Mouse (Mus musculus): ENCODE results near the gene Gm17455. TPM values are rescaled to one million over a fixed set of nuclear protein-coding genes. Genes with fewer than 3 reads are reported as not detected.

Gm17455 gene
- polyA plus RNA-seq, 1 experiment from 2014 or later: 9.0 TPM

- Histone ChIP-seq H3K4me3 (no peak overlapping the region), H3K27me3 (no peaks in the 10 kb centered on the region; the same call in 1 of the 2 replicates), H3K36me3 (no peaks in the 10 kb centered on the region), H3K27ac (no peak overlapping the region; the same call in 1 of the 2 replicates), H3K4me2 (replicated peaks) (no peak overlapping the region; the same call in 1 of the 2 replicates), H3K9me3 (replicated peaks) (no peaks in the 10 kb centered on the region), H3K4me1 (peaks cover 20% of the 10 kb centered on the region), H3K9ac (no peak overlapping the region)
- no peak for ATAC-seq (ENCODE audit: low FRiP score)
- WGBS: 77% methylated on average over 11 of the region's 11 CpGs
These were observed 1.2 kb downstream of the Gm17455 start for GRCm38 (mm10) chr10:60400507-60401295.

- H3K36me3 ChIP-seq: no peaks in the 10 kb centered on the region
- H3K4me2 ChIP-seq (replicated peaks): no peak overlapping the region
- H3K9ac ChIP-seq: no peak overlapping the region
- peaks cover 4% of the 10 kb centered on the region for H3K27me3 ChIP-seq
- H3K9me3 ChIP-seq (replicated peaks): no peaks in the 10 kb centered on the region
- no peak overlapping the region for H3K27ac ChIP-seq
- peaks cover 2% of the 10 kb centered on the region; the same call in 1 of the 2 replicates for H3K4me1 ChIP-seq
- no peak overlapping the region for H3K4me3 ChIP-seq
- WGBS: 60% methylated on average over 7 of the region's 7 CpGs
- no peak for ATAC-seq (ENCODE audit: low FRiP score)
These were observed 6.1 kb downstream of the Gm17455 start for GRCm38 (mm10) chr10:60405460-60406177.

- no peaks in the 10 kb centered on the region for H3K9me3 ChIP-seq (replicated peaks)
- peak; percentile 10; the same call in 1 of the 2 replicates for ATAC-seq (ENCODE audit: low FRiP score)
- H3K4me3 ChIP-seq: no peak overlapping the region
- H3K4me1 ChIP-seq: no peaks in the 10 kb centered on the region
- H3K9ac ChIP-seq: no peak overlapping the region
- H3K27ac ChIP-seq: no peak overlapping the region
- H3K36me3 ChIP-seq: no peaks in the 10 kb centered on the region
- peaks cover 10% of the 10 kb centered on the region for H3K27me3 ChIP-seq
- H3K4me2 ChIP-seq (replicated peaks): no peak overlapping the region
- WGBS: 6% methylated on average over 5 of the region's 5 CpGs
These were observed 8.3 kb downstream of the Gm17455 start for GRCm38 (mm10) chr10:60407831-60408230.

GRCm38 (mm10) chr10:60411794-60412193, 12.3 kb downstream of the Gm17455 start:
- ATAC-seq (ENCODE audit: low FRiP score): no peak
- H3K4me1 ChIP-seq: no peaks in the 10 kb centered on the region
- 32% methylated on average over 5 of the region's 5 CpGs for WGBS
- no peak overlapping the region for H3K27ac ChIP-seq
- H3K9ac ChIP-seq: no peak overlapping the region
- H3K9me3 ChIP-seq (replicated peaks): no peaks in the 10 kb centered on the region
- peaks cover 10% of the 10 kb centered on the region; the same call in 1 of the 2 replicates for H3K27me3 ChIP-seq
- H3K36me3 ChIP-seq: no peaks in the 10 kb centered on the region
- H3K4me2 ChIP-seq (replicated peaks): no peak overlapping the region
- no peak overlapping the region for H3K4me3 ChIP-seq

- H3K27ac ChIP-seq: no peak overlapping the region
- ATAC-seq (ENCODE audit: low FRiP score): no peak
- WGBS: 80% methylated on average over 2 of the region's 2 CpGs
- H3K36me3 ChIP-seq: no peaks in the 10 kb centered on the region
- H3K9ac ChIP-seq: no peak overlapping the region
- no peak overlapping the region for H3K4me2 ChIP-seq (replicated peaks)
- peaks cover 5% of the 10 kb centered on the region; the same call in 1 of the 2 replicates for H3K27me3 ChIP-seq
- no peaks in the 10 kb centered on the region for H3K4me1 ChIP-seq
- H3K9me3 ChIP-seq (replicated peaks): no peaks in the 10 kb centered on the region
- H3K4me3 ChIP-seq: no peak overlapping the region
These were observed 14.2 kb downstream of the Gm17455 start for GRCm38 (mm10) chr10:60413756-60414155.

- WGBS: 94% methylated on average over 2 of the region's 2 CpGs
- H3K4me3 ChIP-seq: no peak overlapping the region
- no peaks in the 10 kb centered on the region for H3K4me1 ChIP-seq
- no peak overlapping the region for H3K27ac ChIP-seq
- no peaks in the 10 kb centered on the region for H3K36me3 ChIP-seq
- H3K9ac ChIP-seq: no peak overlapping the region
- H3K27me3 ChIP-seq: no peaks in the 10 kb centered on the region; the same call in 1 of the 2 replicates
- H3K9me3 ChIP-seq (replicated peaks): no peaks in the 10 kb centered on the region
- ATAC-seq (ENCODE audit: low FRiP score): no peak
- H3K4me2 ChIP-seq (replicated peaks): no peak overlapping the region
These were observed 17.5 kb downstream of the Gm17455 start for GRCm38 (mm10) chr10:60417041-60417440.

- ATAC-seq (ENCODE audit: low FRiP score): no peak
- H3K27ac ChIP-seq: no peak overlapping the region
- WGBS: 13% methylated on average over 3 of the region's 3 CpGs
- H3K27me3 ChIP-seq: no peaks in the 10 kb centered on the region
- H3K4me2 ChIP-seq (replicated peaks): no peak overlapping the region
- H3K9ac ChIP-seq: no peak overlapping the region
- H3K4me3 ChIP-seq: no peak overlapping the region
- no peaks in the 10 kb centered on the region for H3K36me3 ChIP-seq
- H3K9me3 ChIP-seq (replicated peaks): no peaks in the 10 kb centered on the region
- H3K4me1 ChIP-seq: no peaks in the 10 kb centered on the region
These were observed 18.6 kb downstream of the Gm17455 start for GRCm38 (mm10) chr10:60418137-60418536.

GRCm38 (mm10) chr10:60419624-60420023, 20.1 kb downstream of the Gm17455 start:
- H3K4me2 ChIP-seq (replicated peaks): no peak overlapping the region
- no peak overlapping the region for H3K9ac ChIP-seq
- H3K27ac ChIP-seq: no peak overlapping the region
- H3K4me1 ChIP-seq: no peaks in the 10 kb centered on the region
- H3K4me3 ChIP-seq: no peak overlapping the region
- H3K36me3 ChIP-seq: no peaks in the 10 kb centered on the region
- H3K9me3 ChIP-seq (replicated peaks): no peaks in the 10 kb centered on the region
- 30% methylated on average over 4 of the region's 4 CpGs for whole genome bisulfite sequencing
- no peaks in the 10 kb centered on the region for H3K27me3 ChIP-seq
- ATAC-seq (ENCODE audit: low FRiP score): no peak

- no peak overlapping the region for H3K4me2 ChIP-seq (replicated peaks)
- H3K9me3 ChIP-seq (replicated peaks): peaks cover 13% of the 10 kb centered on the region
- WGBS: 64% methylated on average over 7 of the region's 7 CpGs
- H3K4me1 ChIP-seq: no peaks in the 10 kb centered on the region
- no peaks in the 10 kb centered on the region for H3K36me3 ChIP-seq
- no peak for ATAC-seq (ENCODE audit: low FRiP score)
- H3K27me3 ChIP-seq: no peaks in the 10 kb centered on the region
- no peak overlapping the region for H3K27ac ChIP-seq
- no peak overlapping the region for H3K9ac ChIP-seq
- no peak overlapping the region for H3K4me3 ChIP-seq
These were observed 23.2 kb downstream of the Gm17455 start for GRCm38 (mm10) chr10:60422756-60423155.

- no peak for ATAC-seq (ENCODE audit: low FRiP score)
- peaks cover 15% of the 10 kb centered on the region for H3K4me1 ChIP-seq
- no peaks in the 10 kb centered on the region for H3K36me3 ChIP-seq
These were observed 30.5 kb downstream of the Gm17455 start for GRCm38 (mm10) chr10:60430001-60430400.

GRCm38 (mm10) chr10:60430591-60430990, 31.1 kb downstream of the Gm17455 start:
- peaks cover 15% of the 10 kb centered on the region for H3K4me1 ChIP-seq
- H3K4me2 ChIP-seq (replicated peaks): no peak overlapping the region
- H3K9ac ChIP-seq: no peak overlapping the region
- peak; percentile 59 for ATAC-seq (ENCODE audit: low FRiP score)
- H3K9me3 ChIP-seq (replicated peaks): peaks cover 6% of the 10 kb centered on the region
- no peak overlapping the region for H3K4me3 ChIP-seq
- no peaks in the 10 kb centered on the region; the same call in 1 of the 2 replicates for H3K27me3 ChIP-seq
- 32% methylated on average over 6 of the region's 6 CpGs for WGBS
- 0 out of 2 replicates have a peak overlapping the region, but pooled peaks have one; percentile 30 for H3K27ac ChIP-seq
- no peaks in the 10 kb centered on the region for H3K36me3 ChIP-seq

More at GRCm38 (mm10) chr10:60430001-60430400, 30.5 kb downstream of the Gm17455 start:
- Histone ChIP-seq H3K9ac (no peak overlapping the region), H3K27ac (0 out of 2 replicates have a peak overlapping the region, but pooled peaks have one; percentile 30), H3K4me2 (replicated peaks) (no peak overlapping the region), H3K4me3 (no peak overlapping the region), H3K27me3 (no peaks in the 10 kb centered on the region; the same call in 1 of the 2 replicates), H3K9me3 (replicated peaks) (peaks cover 12% of the 10 kb centered on the region)
- 51% methylated on average over 10 of the region's 10 CpGs for WGBS

GRCm38 (mm10) chr10:60432679-60433078, 33.2 kb downstream of the Gm17455 start:
- H3K4me3 ChIP-seq: no peak overlapping the region
- no peak for ATAC-seq (ENCODE audit: low FRiP score)
- H3K9me3 ChIP-seq (replicated peaks): no peaks in the 10 kb centered on the region
- H3K4me2 ChIP-seq (replicated peaks): no peak overlapping the region
- H3K27me3 ChIP-seq: no peaks in the 10 kb centered on the region; the same call in 1 of the 2 replicates
- 27% methylated on average over 4 of the region's 4 CpGs for WGBS
- H3K27ac ChIP-seq: no peak overlapping the region
- peaks cover 15% of the 10 kb centered on the region for H3K4me1 ChIP-seq
- H3K9ac ChIP-seq: no peak overlapping the region
- H3K36me3 ChIP-seq: no peaks in the 10 kb centered on the region

Measured in hindbrain, embryonic 12.5 days (tissue).